Mouse (Mus musculus): ENCODE measurements at regions not wholly inside any gene's neighbourhood (a gene's known extent, or its start where the extent isn't known, plus 50 kb on each side); places are given as distances from the start of the nearest gene placed in this dataset.

DNA sequence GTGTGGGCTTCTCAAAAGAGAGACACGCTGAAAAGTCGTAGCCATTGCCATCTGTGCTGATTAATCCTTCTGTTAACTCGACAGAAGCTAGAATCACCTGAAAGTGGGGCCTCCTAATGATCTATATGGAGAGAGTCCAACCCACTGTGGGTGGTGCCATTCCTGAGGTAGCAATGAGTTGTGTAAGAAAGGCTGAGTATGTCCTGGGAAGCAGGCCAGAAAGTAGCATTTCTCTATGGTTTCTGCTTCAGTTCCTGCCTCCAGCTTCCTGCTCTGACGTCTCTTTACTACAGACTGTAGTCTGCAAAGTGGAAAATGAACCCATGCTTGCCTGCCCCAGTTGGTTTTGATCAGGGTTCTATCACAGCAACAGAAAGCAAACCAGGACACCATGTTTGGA lies 380.8 kb upstream of the Camk1g start:
- no peaks in the 10 kb centered on the region for H3K36me3 ChIP-seq (ENCODE audit: control insufficient read depth, insufficient read depth, low read length)
- 55% methylated on average over 4 of the region's 4 CpGs for WGBS
- no peak overlapping the region for H3K4me3 ChIP-seq (ENCODE audit: low read depth, low read length)
- no peak overlapping the region for H3K9ac ChIP-seq (replicated peaks; ENCODE audit: low read depth, low read length)
- H3K27ac ChIP-seq (ENCODE audit: low read length) = no peak overlapping the region
- no peak for ATAC-seq (ENCODE audit: insufficient number of reproducible peaks, insufficient read depth, low FRiP score, low read depth)
- no peaks in the 10 kb centered on the region for H3K27me3 ChIP-seq (ENCODE audit: control insufficient read depth, insufficient read depth, low read length)
- H3K4me2 ChIP-seq (replicated peaks; ENCODE audit: low read depth, low read length) = no peak overlapping the region
- 0 out of 2 replicates have a peak, but pooled peaks cover 2% of the 10 kb centered on the region for H3K4me1 ChIP-seq (ENCODE audit: control insufficient read depth, insufficient read depth, low read length)
- H3K9me3 ChIP-seq (ENCODE audit: control insufficient read depth, low read depth, low read length) = no peaks in the 10 kb centered on the region

DNA sequence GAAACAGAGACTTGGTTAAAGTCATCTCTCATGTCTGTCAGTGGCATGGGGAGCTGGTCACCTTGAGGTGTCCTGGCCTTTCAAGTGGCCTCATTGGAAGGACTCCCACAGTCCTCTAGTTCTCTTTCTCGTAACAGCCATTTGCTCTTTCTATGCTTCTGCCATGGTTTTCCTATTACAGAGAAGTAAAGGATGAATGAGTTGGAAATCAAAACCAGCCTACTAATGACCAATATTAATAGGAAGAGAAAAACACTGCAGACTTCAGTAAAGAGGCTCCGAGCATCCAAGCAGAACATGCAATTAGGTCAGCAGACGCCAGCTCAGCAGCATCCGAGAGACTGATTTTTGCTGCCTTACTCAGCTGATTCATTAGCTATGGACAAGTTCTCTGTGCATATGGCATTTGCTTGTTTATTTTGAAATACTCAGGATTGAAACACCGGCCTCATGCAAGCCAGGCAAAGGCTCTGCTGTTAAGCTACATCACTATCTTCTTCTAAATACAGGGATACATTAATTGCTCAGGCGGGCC lies 377.4 kb upstream of the Camk1g start:
- no peaks in the 10 kb centered on the region for H3K36me3 ChIP-seq (ENCODE audit: control insufficient read depth, insufficient read depth, low read length)
- no peak overlapping the region for H3K27ac ChIP-seq (ENCODE audit: low read length)
- no peak overlapping the region for H3K4me3 ChIP-seq (ENCODE audit: low read depth, low read length)
- WGBS = 76% methylated on average over 6 of the region's 6 CpGs
- no peak for ATAC-seq (ENCODE audit: insufficient number of reproducible peaks, insufficient read depth, low FRiP score, low read depth)
- H3K4me1 ChIP-seq (ENCODE audit: control insufficient read depth, insufficient read depth, low read length) = 0 out of 2 replicates have a peak, but pooled peaks cover 2% of the 10 kb centered on the region
- no peaks in the 10 kb centered on the region for H3K9me3 ChIP-seq (ENCODE audit: control insufficient read depth, low read depth, low read length)
- H3K4me2 ChIP-seq (replicated peaks; ENCODE audit: low read depth, low read length) = no peak overlapping the region
- H3K9ac ChIP-seq (replicated peaks; ENCODE audit: low read depth, low read length) = no peak overlapping the region
- no peaks in the 10 kb centered on the region for H3K27me3 ChIP-seq (ENCODE audit: control insufficient read depth, insufficient read depth, low read length)

DNA sequence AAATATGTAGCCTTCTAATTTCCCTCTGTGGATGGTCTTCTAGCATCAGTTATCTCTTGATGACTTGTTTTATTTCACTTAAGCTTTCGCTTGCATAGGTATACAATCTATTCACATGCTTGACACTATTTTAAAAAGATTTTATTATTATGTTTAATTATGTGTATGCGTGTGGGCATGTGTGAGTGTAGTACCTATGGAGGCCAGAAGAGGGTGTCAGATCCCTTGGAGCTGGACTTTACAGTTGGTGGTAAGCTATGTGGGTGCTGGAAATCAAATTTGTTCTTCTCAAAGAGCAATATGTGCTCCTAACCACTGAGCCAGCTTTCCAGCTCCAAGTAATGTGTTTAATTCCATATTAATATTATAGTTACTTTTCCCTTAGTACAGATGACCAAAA lies 372.6 kb upstream of the Camk1g start:
- Histone ChIP-seq H3K4me3 (ENCODE audit: low read depth, low read length) (no peak overlapping the region), H3K4me2 (replicated peaks; ENCODE audit: low read depth, low read length) (no peak overlapping the region), H3K36me3 (ENCODE audit: control insufficient read depth, insufficient read depth, low read length) (no peaks in the 10 kb centered on the region), H3K27me3 (ENCODE audit: control insufficient read depth, insufficient read depth, low read length) (no peaks in the 10 kb centered on the region), H3K4me1 (ENCODE audit: control insufficient read depth, insufficient read depth, low read length) (no peaks in the 10 kb centered on the region), H3K9ac (replicated peaks; ENCODE audit: low read depth, low read length) (no peak overlapping the region), H3K27ac (ENCODE audit: low read length) (no peak overlapping the region), H3K9me3 (ENCODE audit: control insufficient read depth, low read depth, low read length) (no peaks in the 10 kb centered on the region)
- 88% methylated on average over 2 of the region's 2 CpGs for WGBS
- ATAC-seq (ENCODE audit: insufficient number of reproducible peaks, insufficient read depth, low FRiP score, low read depth) = no peak

DNA sequence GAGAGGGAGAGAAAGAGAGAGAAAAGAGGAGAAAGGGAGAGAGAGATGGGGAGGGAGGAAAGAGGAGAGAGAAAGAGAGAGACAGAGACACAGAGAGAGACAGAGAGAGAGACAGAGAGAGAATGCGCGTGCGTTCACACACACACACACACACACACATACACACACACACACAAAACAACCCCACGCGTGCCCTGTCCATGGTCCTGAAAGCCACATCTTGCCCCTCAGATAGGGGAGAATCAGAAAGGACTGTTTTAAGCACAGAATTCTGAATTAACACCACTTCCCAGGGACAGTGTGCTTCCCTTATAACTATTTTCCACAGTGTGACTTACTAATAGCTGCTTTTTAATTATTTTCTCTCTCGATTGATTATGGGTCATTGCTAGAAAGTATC lies 368.7 kb upstream of the Camk1g start:
- H3K27ac ChIP-seq (ENCODE audit: low read length) = no peak overlapping the region
- no peaks in the 10 kb centered on the region for H3K36me3 ChIP-seq (ENCODE audit: control insufficient read depth, insufficient read depth, low read length)
- WGBS = 48% methylated on average over 6 of the region's 6 CpGs
- no peak for ATAC-seq (ENCODE audit: insufficient number of reproducible peaks, insufficient read depth, low FRiP score, low read depth)
- no peak overlapping the region for H3K4me2 ChIP-seq (replicated peaks; ENCODE audit: low read depth, low read length)
- H3K4me3 ChIP-seq (ENCODE audit: low read depth, low read length) = no peak overlapping the region
- H3K9me3 ChIP-seq (ENCODE audit: control insufficient read depth, low read depth, low read length) = no peaks in the 10 kb centered on the region
- H3K27me3 ChIP-seq (ENCODE audit: control insufficient read depth, insufficient read depth, low read length) = no peaks in the 10 kb centered on the region
- H3K9ac ChIP-seq (replicated peaks; ENCODE audit: low read depth, low read length) = no peak overlapping the region
- no peaks in the 10 kb centered on the region for H3K4me1 ChIP-seq (ENCODE audit: control insufficient read depth, insufficient read depth, low read length)

DNA sequence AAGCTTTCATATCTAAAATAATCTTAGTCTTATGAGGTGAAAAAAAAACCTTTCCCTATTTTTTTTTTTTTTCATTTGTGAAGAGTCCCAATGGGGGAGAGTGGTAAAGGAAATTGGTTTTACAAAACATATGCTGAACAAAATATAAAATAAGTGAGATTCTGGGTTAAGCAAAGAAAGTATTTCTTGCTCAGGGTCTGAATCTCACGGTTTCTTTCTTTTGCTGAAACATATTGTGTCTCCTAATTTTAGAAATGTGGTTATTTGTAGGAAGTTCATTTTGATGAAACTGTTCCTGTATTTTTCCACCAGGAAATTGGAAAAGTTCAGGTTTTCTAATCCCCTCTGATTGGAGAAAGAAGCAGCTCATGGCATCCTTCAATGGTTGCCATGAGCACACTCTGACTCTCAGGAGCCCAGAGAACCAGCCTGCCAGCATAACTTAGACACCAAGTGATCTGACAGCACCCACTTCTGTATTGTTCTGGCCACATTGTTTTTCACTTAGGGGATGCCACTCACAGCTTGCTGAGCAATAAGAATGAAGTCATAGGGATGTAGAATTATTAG lies 365.9 kb upstream of the Camk1g start:
- Histone ChIP-seq H3K36me3 (ENCODE audit: control insufficient read depth, insufficient read depth, low read length) (no peaks in the 10 kb centered on the region), H3K9ac (replicated peaks; ENCODE audit: low read depth, low read length) (no peak overlapping the region), H3K4me2 (replicated peaks; ENCODE audit: low read depth, low read length) (no peak overlapping the region), H3K27ac (ENCODE audit: low read length) (no peak overlapping the region), H3K4me3 (ENCODE audit: low read depth, low read length) (no peak overlapping the region), H3K9me3 (ENCODE audit: control insufficient read depth, low read depth, low read length) (no peaks in the 10 kb centered on the region), H3K27me3 (ENCODE audit: control insufficient read depth, insufficient read depth, low read length) (no peaks in the 10 kb centered on the region), H3K4me1 (ENCODE audit: control insufficient read depth, insufficient read depth, low read length) (no peaks in the 10 kb centered on the region)
- ATAC-seq (ENCODE audit: insufficient number of reproducible peaks, insufficient read depth, low FRiP score, low read depth) = no peak
- WGBS = 79% methylated on average over 1 of the region's 1 CpGs

DNA sequence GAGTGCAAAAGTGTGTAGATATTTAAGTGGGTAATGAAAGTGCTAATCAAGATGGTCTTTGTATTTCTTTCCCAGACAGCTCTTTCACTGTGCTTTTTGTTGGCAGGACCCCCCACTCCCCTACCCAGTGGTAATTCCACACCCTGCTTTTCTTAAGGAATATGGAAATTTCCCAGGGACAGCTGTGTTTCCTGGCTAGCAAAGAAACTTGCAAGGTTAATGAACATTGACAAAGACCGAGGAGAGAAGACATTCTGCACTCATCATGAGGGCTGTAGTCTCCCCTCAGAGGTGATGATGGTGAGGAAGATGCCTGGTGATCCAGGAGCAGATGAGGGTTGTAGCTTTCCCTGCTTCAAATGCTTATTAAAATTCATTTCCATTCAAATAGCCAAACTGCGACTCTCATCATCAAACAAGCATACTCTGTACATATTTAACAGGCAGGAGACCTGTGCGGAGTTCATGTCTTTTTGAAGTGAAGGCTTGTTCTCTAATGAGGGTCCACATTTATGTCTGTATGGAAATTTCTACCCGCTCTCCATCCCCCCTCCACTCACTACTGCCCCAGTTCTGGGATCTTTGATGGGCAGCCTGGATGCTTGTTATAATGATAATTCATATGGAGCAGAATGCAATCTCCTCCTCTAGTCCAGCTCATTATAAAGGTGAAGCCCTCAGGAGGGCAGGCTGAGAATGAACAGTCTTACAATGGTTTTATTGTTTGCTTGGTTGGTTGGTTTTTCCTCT lies 364.1 kb upstream of the Camk1g start:
- no peak for ATAC-seq (ENCODE audit: insufficient number of reproducible peaks, insufficient read depth, low FRiP score, low read depth)
- no peaks in the 10 kb centered on the region for H3K27me3 ChIP-seq (ENCODE audit: control insufficient read depth, insufficient read depth, low read length)
- H3K27ac ChIP-seq (ENCODE audit: low read length) = no peak overlapping the region
- no peaks in the 10 kb centered on the region for H3K4me1 ChIP-seq (ENCODE audit: control insufficient read depth, insufficient read depth, low read length)
- no peak overlapping the region for H3K4me3 ChIP-seq (ENCODE audit: low read depth, low read length)
- H3K9ac ChIP-seq (replicated peaks; ENCODE audit: low read depth, low read length) = no peak overlapping the region
- WGBS = 70% methylated on average over 4 of the region's 4 CpGs
- H3K9me3 ChIP-seq (ENCODE audit: control insufficient read depth, low read depth, low read length) = no peaks in the 10 kb centered on the region
- no peak overlapping the region for H3K4me2 ChIP-seq (replicated peaks; ENCODE audit: low read depth, low read length)
- H3K36me3 ChIP-seq (ENCODE audit: control insufficient read depth, insufficient read depth, low read length) = no peaks in the 10 kb centered on the region

DNA sequence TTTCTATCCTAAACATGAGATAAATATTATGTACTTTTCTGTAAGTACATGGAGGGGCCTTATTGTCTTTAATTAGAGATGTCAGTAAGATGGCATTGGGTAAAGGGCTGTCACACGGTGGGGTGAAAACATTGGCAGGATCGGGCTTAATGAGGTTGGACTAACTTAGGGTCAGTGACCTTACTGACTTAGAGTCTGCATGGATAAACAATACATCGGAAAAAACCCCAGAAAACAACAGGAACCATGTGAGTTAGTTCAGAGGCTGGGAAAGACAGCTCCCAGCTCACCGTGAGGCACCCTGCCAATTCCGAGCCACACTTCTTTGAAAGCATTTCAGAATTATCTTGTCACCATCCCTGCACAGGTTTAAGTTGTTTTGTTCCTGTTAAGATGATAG lies 363.3 kb upstream of the Camk1g start:
- no peaks in the 10 kb centered on the region for H3K4me1 ChIP-seq (ENCODE audit: control insufficient read depth, insufficient read depth, low read length)
- no peaks in the 10 kb centered on the region for H3K9me3 ChIP-seq (ENCODE audit: control insufficient read depth, low read depth, low read length)
- H3K4me3 ChIP-seq (ENCODE audit: low read depth, low read length) = no peak overlapping the region
- H3K4me2 ChIP-seq (replicated peaks; ENCODE audit: low read depth, low read length) = no peak overlapping the region
- H3K9ac ChIP-seq (replicated peaks; ENCODE audit: low read depth, low read length) = no peak overlapping the region
- 7% methylated on average over 5 of the region's 5 CpGs for WGBS
- no peaks in the 10 kb centered on the region for H3K36me3 ChIP-seq (ENCODE audit: control insufficient read depth, insufficient read depth, low read length)
- H3K27me3 ChIP-seq (ENCODE audit: control insufficient read depth, insufficient read depth, low read length) = no peaks in the 10 kb centered on the region
- ATAC-seq (ENCODE audit: insufficient number of reproducible peaks, insufficient read depth, low FRiP score, low read depth) = no peak
- no peak overlapping the region for H3K27ac ChIP-seq (ENCODE audit: low read length)

DNA sequence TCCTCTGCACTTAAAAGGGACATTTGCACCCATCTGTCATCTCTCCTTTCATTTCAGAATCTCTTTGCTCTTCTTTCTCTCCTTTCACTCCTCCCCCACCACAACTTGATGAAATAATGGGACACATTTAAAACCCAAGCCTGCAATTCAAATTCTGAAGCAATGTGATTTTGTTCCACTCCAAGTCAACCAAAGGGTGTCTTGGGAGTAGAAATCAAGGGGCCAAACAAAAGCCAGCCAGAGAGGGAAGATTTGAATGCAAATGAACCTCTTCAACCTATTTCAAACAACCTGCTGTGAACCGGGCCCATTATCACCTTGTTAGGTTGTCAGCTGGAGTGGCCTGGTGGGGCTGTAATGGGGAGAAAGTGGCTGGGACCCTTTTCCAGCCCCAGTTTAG lies 362.0 kb upstream of the Camk1g start:
- Histone ChIP-seq H3K9ac (replicated peaks; ENCODE audit: low read depth, low read length) (no peak overlapping the region), H3K4me2 (replicated peaks; ENCODE audit: low read depth, low read length) (no peak overlapping the region), H3K27me3 (ENCODE audit: control insufficient read depth, insufficient read depth, low read length) (no peaks in the 10 kb centered on the region), H3K9me3 (ENCODE audit: control insufficient read depth, low read depth, low read length) (no peaks in the 10 kb centered on the region), H3K4me3 (ENCODE audit: low read depth, low read length) (no peak overlapping the region), H3K36me3 (ENCODE audit: control insufficient read depth, insufficient read depth, low read length) (no peaks in the 10 kb centered on the region), H3K4me1 (ENCODE audit: control insufficient read depth, insufficient read depth, low read length) (no peaks in the 10 kb centered on the region), H3K27ac (ENCODE audit: low read length) (no peak overlapping the region)
- ATAC-seq (ENCODE audit: insufficient number of reproducible peaks, insufficient read depth, low FRiP score, low read depth) = no peak
- WGBS = 18% methylated on average over 1 of the region's 1 CpGs

Data from stomach, embryonic 14.5 days (tissue).